ENCODE assay signal across 30 mouse cellular contexts in genomic region chr8:119514940-119515339, GRCm38 (mm10). TPM values are rescaled to one million over a fixed set of nuclear protein-coding genes. Genes with fewer than 3 reads are reported as not detected.
DNase-seq lines count a peak whose midpoint lies in the region; ATAC-seq lines count a peak whose summit lies in the region.
"Had no signal": no experiment of that assay in that cellular context is flagged by ENCODE, and none has a peak within 500 bp of the region (broad histone marks: within the 10 kb centered on the region; RNA-seq: fewer than 3 reads in every experiment).

No protein-coding gene starts in this region.

- H3K27ac ChIP-seq in liver, embryonic 16.5 days (ENCODE audit: low read length) = no peak overlapping the region
- H3K27ac ChIP-seq: forebrain, embryonic 10.5 days; heart, adult 2 months; heart, embryonic 13.5 days; hindbrain, embryonic 13.5 days; left cerebral cortex, adult 2 months; lung, embryonic 15.5 days; stomach, embryonic 15.5 days had no signal

- peaks cover 46% of the 10 kb centered on the region for H3K36me3 ChIP-seq in liver, embryonic 16.5 days (ENCODE audit: control insufficient read depth, insufficient read depth)

- no peak overlapping the region for H3K9ac ChIP-seq in liver, embryonic 16.5 days (ENCODE audit: low read depth, low read length)
- H3K9ac ChIP-seq: heart, embryonic 13.5 days; hindbrain, embryonic 13.5 days; lung, embryonic 15.5 days; stomach, embryonic 15.5 days had no signal

- ATAC-seq in liver, embryonic 16.5 days (ENCODE audit: low read depth) = peak; percentile 80
- ATAC-seq in monocyte, adult 5-6 weeks (replicated peaks; ENCODE audit: insufficient number of reproducible peaks, low FRiP score, low TSS enrichment, poor library complexity, severe bottlenecking) = no peak
- ATAC-seq: forebrain, embryonic 16.5 days; Patski had no signal

- H3K4me2 ChIP-seq in liver, embryonic 16.5 days (ENCODE audit: low read depth, low read length) = no peak overlapping the region
- H3K4me2 ChIP-seq: heart, embryonic 13.5 days; hindbrain, embryonic 13.5 days; lung, embryonic 15.5 days; midbrain, embryonic 11.5 days; stomach, embryonic 15.5 days had no signal

- no peaks in the 10 kb centered on the region; the same call in 1 of the 2 replicates for H3K4me1 ChIP-seq in liver, embryonic 16.5 days (ENCODE audit: control insufficient read depth, low read depth, low read length)
- H3K4me1 ChIP-seq: lung, embryonic 15.5 days; stomach, embryonic 15.5 days had no signal

- peak; percentile 36 for DNase-seq in testis, postnatal 14 days (ENCODE audit: low spot score)
- DNase-seq in testis, postnatal 10 days (ENCODE audit: low spot score) = no peak
- DNase-seq in c-Kit-positive CD71-positive TER-119-negative erythroid progenitor cells, embryonic 14.5 days (ENCODE audit: low read depth) = peak; percentile 22
- no peak for DNase-seq in spleen, postnatal 14 days (ENCODE audit: low spot score in 2 of 2)
- DNase-seq in gastrocnemius, adult 18-20 months (ENCODE audit: low spot score) = no peak
- DNase-seq: adrenal gland, adult 2 months; B cell, adult 2 months; cerebellum, adult 11-12 months; cerebellum, postnatal 10 days; gastrocnemius, postnatal 36 days; heart, adult 2 months; heart, postnatal 14 days; kidney, adult 18-20 months; lung, postnatal 4 days; right cerebral cortex, postnatal 4 days; thymus, adult 2 months had no signal

- H3K9me3 ChIP-seq in liver, embryonic 16.5 days (replicated peaks; ENCODE audit: control insufficient read depth, low read length) = no peaks in the 10 kb centered on the region
- H3K9me3 ChIP-seq: forebrain, embryonic 10.5 days; heart, embryonic 13.5 days; hindbrain, embryonic 13.5 days; lung, embryonic 15.5 days; stomach, embryonic 15.5 days had no signal

- no peaks in the 10 kb centered on the region for H3K27me3 ChIP-seq in liver, embryonic 16.5 days (ENCODE audit: control insufficient read depth, insufficient read depth, low read depth, low read length)
- H3K27me3 ChIP-seq: CH12.LX; heart, embryonic 13.5 days; hindbrain, embryonic 13.5 days; lung, embryonic 15.5 days; Patski; stomach, embryonic 15.5 days had no signal

- no peak overlapping the region for H3K4me3 ChIP-seq in liver, embryonic 16.5 days (ENCODE audit: low read depth, low read length)
- H3K4me3 ChIP-seq: forebrain, embryonic 10.5 days; heart, adult 2 months; heart, embryonic 13.5 days; hindbrain, embryonic 13.5 days; left cerebral cortex, adult 2 months; lung, embryonic 15.5 days; stomach, embryonic 15.5 days had no signal

- WGBS in liver, embryonic 16.5 days (ENCODE audit: insufficient replicate concordance) = 36% methylated on average over 3 of the region's 3 CpGs

RNA-seq across cellular contexts. Expression of gene Slc38a8, which starts 13.4 kb away (rescaled TPM):
- not detected in 2 replicates for polyA plus RNA-seq in liver, embryonic 16.5 days (2015; fragmentation: Nextera tagmentation; extraction: Ambion mirVana)
- total RNA-seq in monocyte, adult 5-6 weeks (2017) = not detected in 3 replicates
- not detected for total RNA-seq in gastrocnemius, adult 18-20 months (2021)
- total RNA-seq: adrenal gland, adult 2 months; gastrocnemius, postnatal 36 days; heart, adult 2 months; heart, postnatal 14 days had no signal
- polyA plus RNA-seq: forebrain, embryonic 16.5 days; heart, adult 2 months; heart, embryonic 13.5 days; hindbrain, embryonic 13.5 days; kidney, embryonic 16.5 days; lung, embryonic 15.5 days; midbrain, embryonic 11.5 days; neural tube, embryonic 14.5 days; Patski; stomach, embryonic 15.5 days had no signal

RNA-seq across cellular contexts. Expression of gene Mbtps1, which starts 43.6 kb away (rescaled TPM):
- 27.6 and 29.6 TPM in 2 replicates for polyA plus RNA-seq in liver, embryonic 16.5 days (2015; fragmentation: Nextera tagmentation; extraction: Ambion mirVana)
- 25.1 to 55.3 TPM (median 48.6 TPM) in 3 replicates for total RNA-seq in monocyte, adult 5-6 weeks (2017)
- total RNA-seq in gastrocnemius, adult 18-20 months (2021) = 10 to 100 TPM; 20.2 to 21.1 TPM

Comparison
In these comparisons a context has a peak if more than half of its experiments do, and no peak if none do; other contexts are left out.
1. DNase-seq: peak in testis, postnatal 14 days (single experiment) and c-Kit-positive CD71-positive TER-119-negative erythroid progenitor cells, embryonic 14.5 days (single experiment); none in testis, postnatal 10 days (single experiment), spleen, postnatal 14 days (0 of 2) and gastrocnemius, adult 18-20 months (single experiment).